Mouse (Mus musculus) liver, embryonic 16.5 days (tissue): ENCODE results near the gene Adam11. TPM values are rescaled to one million over a fixed set of nuclear protein-coding genes. Genes with fewer than 3 reads are reported as not detected.
A peak's percentile ranks its signal among the peaks of the same experiment; 100 is the strongest.

Source experiments
- ATAC-seq: fragments of 200-750 bp; cut with Nextera tagmentation; 2 replicates; pipeline ENCODE4 v1.8.0; 2017; ENCODE audit warnings: low read depth, mild to moderate bottlenecking, moderate number of reproducible peaks, moderate library complexity
- H3K27ac ChIP-seq: fragments of 300-500 bp; sonication (generic); 2 replicates; pipeline ENCODE4 v1.5.1; 2014; ENCODE audit warnings: mild to moderate bottlenecking, low read length
- H3K27me3 ChIP-seq: fragments of 300-500 bp; sonication (generic); 2 replicates; pipeline ENCODE4 v1.6.1; 2014; ENCODE audit warnings: low read depth, low read length, mixed read lengths; ENCODE audit not compliant: control insufficient read depth, insufficient read depth
- H3K36me3 ChIP-seq: fragments of 300-500 bp; sonication (generic); 2 replicates; pipeline ENCODE4 v1.6.1; 2014; ENCODE audit warnings: mild to moderate bottlenecking; ENCODE audit not compliant: control insufficient read depth, insufficient read depth
- H3K4me1 ChIP-seq: fragments of 300-500 bp; sonication (generic); 2 replicates; pipeline ENCODE4 v1.6.1; 2014; ENCODE audit warnings: low read depth, low read length, mixed read lengths; ENCODE audit not compliant: control insufficient read depth
- H3K4me2 ChIP-seq: fragments of 300-500 bp; sonication (generic); 2 replicates; pipeline ENCODE4 v1.6.1; 2014; ENCODE audit warnings: low read depth, low read length, mixed read lengths
- H3K4me3 ChIP-seq: fragments of 300-500 bp; sonication (generic); 2 replicates; pipeline ENCODE4 v1.5.1; 2014; ENCODE audit warnings: low read depth, mild to moderate bottlenecking, low read length
- H3K9ac ChIP-seq: fragments of 300-500 bp; sonication (generic); 2 replicates; pipeline ENCODE4 v1.6.1; 2014; ENCODE audit warnings: low read depth, low read length
- H3K9me3 ChIP-seq: fragments of 300-500 bp; sonication (generic); replicated peaks from 2 replicates; pipeline ENCODE4 v1.6.1; 2016; ENCODE audit warnings: low read length; ENCODE audit not compliant: control insufficient read depth
- WGBS: fragments of 180-500 bp; shearing (Covaris S2); extraction: QIAGEN DNeasy Blood & Tissue Kit; methylation state at CpG from one replicate; pipeline ENCODE4 v1.1.7; 2014; ENCODE audit not compliant: insufficient replicate concordance; 5-methylcytosine and 5-hydroxymethylcytosine counted together
- polyA plus RNA-seq: library from polyadenylated mRNA; unstranded; fragments of >200 nt; fragmentation: Nextera tagmentation; extraction: Ambion mirVana; gene quantifications from 2 replicates; pipeline ENCODE4 v1.2.1, GENCODE M21; 2015

Gene Adam11
- polyA plus RNA-seq, 1 experiment from 2014 or later = 0.35 TPM

DNA sequence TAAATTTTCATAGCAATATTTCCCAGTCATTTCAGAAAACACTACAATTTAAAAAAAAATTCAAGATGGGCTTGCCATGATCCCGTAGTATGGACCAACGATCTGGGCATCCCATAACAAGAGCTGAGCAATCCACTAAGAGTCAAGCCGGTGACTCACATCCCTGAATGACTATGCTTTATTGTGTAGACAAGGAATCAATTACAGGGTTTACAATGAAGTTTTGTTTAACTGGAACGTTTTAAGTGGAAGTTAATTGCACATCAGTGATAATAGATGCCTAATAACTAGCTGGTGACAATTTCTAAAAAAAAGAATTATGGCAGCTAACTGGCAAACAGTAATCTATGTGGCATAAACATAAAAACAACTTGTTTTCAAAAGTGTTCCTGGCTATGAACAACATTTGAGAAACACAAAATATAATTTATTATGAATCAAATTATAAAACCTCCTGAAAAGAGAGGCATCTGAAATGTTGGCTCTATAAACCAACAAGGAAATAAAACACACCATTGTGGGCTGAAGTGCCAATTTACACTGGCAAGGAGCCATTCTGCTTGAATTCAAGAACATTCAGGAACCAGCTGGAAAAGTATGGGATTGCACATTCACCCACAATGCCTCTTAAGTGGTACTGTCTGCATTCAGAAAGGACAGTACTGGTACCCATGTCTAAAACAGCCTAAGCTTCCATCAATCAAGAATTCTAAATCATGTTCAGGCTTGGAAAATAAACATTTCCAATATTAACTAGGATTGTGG is 49.7 kb downstream of the Adam11 start:
- no peak overlapping the region for H3K27ac ChIP-seq
- WGBS = 48% methylated on average over 4 of the region's 4 CpGs
- no peak for ATAC-seq
- peaks cover 3% of the 10 kb centered on the region; the same call in 1 of the 2 replicates for H3K27me3 ChIP-seq
- no peak overlapping the region for H3K4me2 ChIP-seq
- no peak overlapping the region for H3K9ac ChIP-seq
- no peaks in the 10 kb centered on the region for H3K36me3 ChIP-seq
- no peaks in the 10 kb centered on the region for H3K9me3 ChIP-seq
- no peaks in the 10 kb centered on the region for H3K4me1 ChIP-seq
- no peak overlapping the region for H3K4me3 ChIP-seq

GRCm38 (mm10) chr11:102814881-102815280 is 53.6 kb downstream of the Adam11 start:
- H3K9me3 ChIP-seq = no peaks in the 10 kb centered on the region
- H3K36me3 ChIP-seq = no peaks in the 10 kb centered on the region
- no peak overlapping the region for H3K9ac ChIP-seq
- no peak for ATAC-seq
- peaks cover 42% of the 10 kb centered on the region for H3K27me3 ChIP-seq
- H3K4me1 ChIP-seq = peaks cover 3% of the 10 kb centered on the region; the same call in 1 of the 2 replicates
- H3K4me2 ChIP-seq = no peak overlapping the region
- no peak overlapping the region for H3K4me3 ChIP-seq
- H3K27ac ChIP-seq = no peak overlapping the region

DNA sequence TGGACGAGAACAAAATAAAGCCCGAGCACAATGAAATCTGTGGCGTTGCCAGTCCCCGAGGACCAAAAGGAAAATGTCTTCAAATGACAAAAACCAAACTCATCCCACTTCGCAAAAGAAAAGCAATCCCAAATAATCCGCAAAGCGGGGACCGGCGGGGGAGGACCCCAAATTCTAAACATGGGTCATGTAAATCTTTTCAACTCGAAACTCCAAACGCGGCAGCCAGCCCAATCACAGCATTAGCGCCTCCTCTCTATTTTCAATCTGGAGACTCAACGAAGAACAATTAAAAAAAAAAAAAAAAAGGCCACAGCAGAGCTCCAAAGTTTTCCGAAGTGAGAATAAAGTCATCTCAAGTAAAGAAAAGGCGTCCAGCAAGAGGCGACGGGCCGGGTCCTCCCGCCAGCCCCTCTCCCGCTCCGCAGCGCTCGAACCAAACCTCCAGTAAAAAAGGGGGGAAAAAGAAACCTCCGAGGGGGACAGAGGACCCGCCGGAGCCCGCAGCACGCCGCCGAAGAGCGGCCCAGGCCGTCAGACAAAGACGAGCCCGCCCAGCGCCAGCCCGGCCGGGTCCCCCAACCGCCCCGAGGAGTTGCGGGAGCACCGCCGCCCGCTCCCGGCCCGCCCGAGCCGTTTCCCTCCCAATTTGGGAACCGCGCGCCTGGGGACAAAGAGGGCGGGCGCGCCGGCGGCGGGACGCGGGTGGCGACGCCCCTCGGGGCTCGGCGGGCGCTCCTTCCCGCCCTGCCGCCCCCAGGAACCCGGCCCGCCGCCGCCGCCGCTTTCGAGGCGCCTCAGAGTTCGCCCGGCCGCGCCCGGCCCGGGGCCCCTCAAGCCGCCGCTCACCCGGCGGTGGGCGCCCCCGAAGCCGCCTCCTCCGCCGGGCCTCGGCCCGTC is 57.1 kb downstream of the Adam11 start:
- H3K4me3 ChIP-seq = peak overlapping the region; percentile 56
- peaks cover 62% of the 10 kb centered on the region for H3K27me3 ChIP-seq
- no peaks in the 10 kb centered on the region for H3K9me3 ChIP-seq
- WGBS = 1% methylated on average over 55 of the region's 92 CpGs
- H3K27ac ChIP-seq = no peak overlapping the region
- no peak for ATAC-seq
- H3K4me2 ChIP-seq = peak overlapping the region; percentile 74
- no peaks in the 10 kb centered on the region for H3K36me3 ChIP-seq
- H3K9ac ChIP-seq = peak overlapping the region; percentile 21; the same call in 1 of the 2 replicates
- H3K4me1 ChIP-seq = peaks cover 3% of the 10 kb centered on the region; the same call in 1 of the 2 replicates

- ATAC-seq = no peak
Observed at GRCm38 (mm10) chr11:102819021-102819782, 58.0 kb downstream of the Adam11 start, which contains the start of gene Gjc1. Gjc1 (minus strand) TSS chr11:102819700.

DNA sequence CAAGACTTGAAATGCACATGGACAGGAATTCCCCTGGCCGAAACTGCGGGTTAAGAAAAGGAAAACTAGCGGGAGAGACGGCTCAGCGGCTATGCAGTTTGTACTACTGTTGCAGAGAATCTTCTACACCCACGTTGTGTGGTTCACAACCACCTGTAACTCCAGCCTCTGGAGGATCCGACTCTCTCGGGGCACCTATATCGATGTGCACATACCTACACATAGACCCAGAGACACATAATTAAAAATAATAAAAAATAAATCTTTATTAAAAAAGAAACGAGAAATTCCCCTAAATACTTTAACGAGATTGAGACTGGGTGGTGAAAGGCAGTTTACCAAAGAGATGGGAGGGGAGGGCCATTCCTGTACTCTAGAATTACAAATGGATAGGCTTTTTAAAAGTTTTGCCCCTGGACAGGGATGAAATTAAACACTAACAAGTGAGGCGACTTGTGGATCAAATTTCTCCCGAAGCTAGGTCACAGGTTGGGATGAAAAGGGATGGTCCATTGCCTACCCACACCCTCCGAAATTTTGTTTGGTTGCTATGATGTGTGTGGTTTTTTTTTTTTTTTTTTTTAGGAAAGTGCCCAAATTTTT is 58.6 kb downstream of the Adam11 start:
- 9% methylated on average over 14 of the region's 14 CpGs for WGBS

More at GRCm38 (mm10) chr11:102819021-102819782, 58.0 kb downstream of the Adam11 start, which contains the start of gene Gjc1:
- Histone ChIP-seq H3K27ac (no peak within 1 kb of the TSS), H3K27me3 (peaks cover 62% of the 10 kb centered on the region), H3K4me1 (peaks cover 3% of the 10 kb centered on the region; the same call in 1 of the 2 replicates), H3K4me3 (peak within 1 kb of the TSS; percentile 56), H3K36me3 (no peaks in the 10 kb centered on the region), H3K9ac (peak within 1 kb of the TSS; percentile 21; the same call in 1 of the 2 replicates), H3K4me2 (peak within 1 kb of the TSS; percentile 74), H3K9me3 (no peaks in the 10 kb centered on the region)
- WGBS = under 1% methylated on average over 79 of the region's 97 CpGs

DNA sequence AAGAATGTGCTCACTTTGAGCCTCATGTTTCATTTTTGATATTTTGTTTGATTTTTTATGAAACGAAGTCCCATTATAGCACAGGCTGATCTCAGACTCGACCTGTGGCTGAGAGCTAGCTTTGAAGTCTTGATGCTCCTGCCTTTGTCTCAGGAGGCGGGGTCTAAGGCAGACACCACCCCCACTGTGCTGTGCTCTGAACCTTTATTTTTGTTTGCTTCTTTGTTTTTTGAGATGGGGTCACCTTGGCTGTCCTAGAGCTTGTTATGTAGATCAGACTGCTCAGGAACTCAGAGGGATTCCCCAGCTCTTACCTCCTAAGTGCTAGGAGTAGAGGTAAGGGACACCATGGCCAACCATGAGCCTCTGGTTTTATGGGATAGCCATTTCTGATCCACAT is 59.2 kb downstream of the Adam11 start:
- H3K27me3 ChIP-seq = peaks cover 62% of the 10 kb centered on the region
- H3K4me1 ChIP-seq = peaks cover 3% of the 10 kb centered on the region; the same call in 1 of the 2 replicates

More for the DNA sequence above, 58.6 kb downstream of the Adam11 start:
- no peaks in the 10 kb centered on the region for H3K36me3 ChIP-seq
- no peak overlapping the region for H3K4me2 ChIP-seq
- ATAC-seq = no peak
- peaks cover 62% of the 10 kb centered on the region for H3K27me3 ChIP-seq
- H3K4me3 ChIP-seq = peak overlapping the region; percentile 56; the same call in 1 of the 2 replicates
- no peak overlapping the region for H3K27ac ChIP-seq
- H3K4me1 ChIP-seq = peaks cover 3% of the 10 kb centered on the region; the same call in 1 of the 2 replicates
- H3K9me3 ChIP-seq = no peaks in the 10 kb centered on the region
- no peak overlapping the region for H3K9ac ChIP-seq

GRCm38 (mm10) chr11:102821231-102821630 is 60.0 kb downstream of the Adam11 start:
- Histone ChIP-seq H3K36me3 (no peaks in the 10 kb centered on the region), H3K9ac (no peak overlapping the region), H3K9me3 (no peaks in the 10 kb centered on the region), H3K4me1 (peaks cover 3% of the 10 kb centered on the region; the same call in 1 of the 2 replicates), H3K27me3 (peaks cover 56% of the 10 kb centered on the region), H3K27ac (no peak overlapping the region), H3K4me3 (no peak overlapping the region), H3K4me2 (no peak overlapping the region)
- WGBS = 38% methylated on average over 6 of the region's 6 CpGs
- ATAC-seq = no peak

More for the DNA sequence above, 59.2 kb downstream of the Adam11 start:
- no peak for ATAC-seq
- Histone ChIP-seq H3K4me2 (no peak overlapping the region), H3K4me3 (no peak overlapping the region), H3K27ac (no peak overlapping the region), H3K9me3 (no peaks in the 10 kb centered on the region), H3K9ac (no peak overlapping the region), H3K36me3 (no peaks in the 10 kb centered on the region)
- WGBS = 16% methylated on average over 3 of the region's 3 CpGs

GRCm38 (mm10) chr11:102826476-102826875 is 65.2 kb downstream of the Adam11 start:
- Histone ChIP-seq H3K4me2 (no peak overlapping the region), H3K27ac (no peak overlapping the region), H3K4me1 (no peaks in the 10 kb centered on the region), H3K4me3 (no peak overlapping the region), H3K9ac (no peak overlapping the region), H3K9me3 (no peaks in the 10 kb centered on the region; the same call in 1 of the 2 replicates), H3K27me3 (peaks cover 7% of the 10 kb centered on the region; the same call in 1 of the 2 replicates), H3K36me3 (no peaks in the 10 kb centered on the region)
- ATAC-seq = no peak
- 69% methylated on average over 2 of the region's 2 CpGs for WGBS
